Mouse (Mus musculus) hindbrain, postnatal 0 days (tissue): Measurements from ENCODE around the gene Ccdc28a. TPM values are rescaled to one million over a fixed set of nuclear protein-coding genes. Genes with fewer than 3 reads are reported as not detected.

ENCODE experiments used
- ATAC-seq: fragments of 200-750 bp; cut with Nextera tagmentation; 2 replicates; pipeline ENCODE4 v1.8.0; 2017; ENCODE audit warnings: mild to moderate bottlenecking, moderate TSS enrichment, moderate library complexity
- DNase-seq: peaks from one replicate; pipeline ENCODE4 v3.0.0-alpha.2; 2015; ENCODE audit warnings: low spot score
- H3K27ac ChIP-seq: fragments of 300-500 bp; sonication (generic); 2 replicates; pipeline ENCODE4 v1.5.1; 2014; ENCODE audit warnings: mild to moderate bottlenecking
- H3K27me3 ChIP-seq: fragments of 300-500 bp; sonication (generic); 2 replicates; pipeline ENCODE4 v1.6.1; 2014; ENCODE audit warnings: low read length, mixed read lengths; ENCODE audit not compliant: insufficient read depth
- H3K36me3 ChIP-seq: fragments of 300-500 bp; sonication (generic); 2 replicates; pipeline ENCODE4 v1.6.1; 2014; ENCODE audit warnings: low read length, mixed read lengths; ENCODE audit not compliant: insufficient read depth
- H3K4me1 ChIP-seq: fragments of 300-500 bp; sonication (generic); 2 replicates; pipeline ENCODE4 v1.6.1; 2014; ENCODE audit warnings: antibody characterized with exemption, low read length, mixed read lengths; ENCODE audit not compliant: insufficient read depth
- H3K4me2 ChIP-seq: fragments of 300-500 bp; sonication (generic); 2 replicates; pipeline ENCODE4 v1.6.1; 2014; ENCODE audit warnings: low read depth, mild to moderate bottlenecking, low read length, moderate library complexity, mixed read lengths
- H3K4me3 ChIP-seq: fragments of 300-500 bp; sonication (generic); 2 replicates; pipeline ENCODE4 v1.5.1; 2014; ENCODE audit warnings: low read length
- H3K9ac ChIP-seq: fragments of 300-500 bp; sonication (generic); replicated peaks from 2 replicates; pipeline ENCODE4 v1.6.1; 2014; ENCODE audit warnings: mild to moderate bottlenecking, low read length, moderate library complexity, mixed read lengths
- H3K9me3 ChIP-seq: fragments of 300-500 bp; sonication (generic); 2 replicates; pipeline ENCODE4 v1.6.1; 2016; ENCODE audit warnings: low read length, mixed read lengths
- CTCF ChIP-seq: IDR thresholded peaks from 2 replicates; pipeline ENCODE4 v1.5.1; 2016; ENCODE audit warnings: antibody characterized with exemption, control low read depth, low read depth
- WGBS: fragments of 180-500 bp; shearing (Covaris S2); extraction: QIAGEN DNeasy Blood & Tissue Kit; methylation state at CpG from one replicate; pipeline ENCODE4 v1.1.7; 2014; 5-methylcytosine and 5-hydroxymethylcytosine counted together
- polyA plus RNA-seq: library from polyadenylated mRNA; unstranded; fragments of >200 nt; fragmentation: Nextera tagmentation; extraction: Ambion mirVana; gene quantifications from 2 replicates; pipeline ENCODE4 v1.2.1, GENCODE M21; 2015
- total RNA-seq: library from RNA; depleted of rRNA; stranded (reverse); fragments of >200 nt; gene quantifications from 2 replicates; pipeline ENCODE4 v1.2.3, GENCODE M21; 2014; rRNA removed

The Ccdc28a gene
- total and polyA plus RNA-seq, 2 experiments from 2014 or later = 8.8 to 9.3 TPM

DNA sequence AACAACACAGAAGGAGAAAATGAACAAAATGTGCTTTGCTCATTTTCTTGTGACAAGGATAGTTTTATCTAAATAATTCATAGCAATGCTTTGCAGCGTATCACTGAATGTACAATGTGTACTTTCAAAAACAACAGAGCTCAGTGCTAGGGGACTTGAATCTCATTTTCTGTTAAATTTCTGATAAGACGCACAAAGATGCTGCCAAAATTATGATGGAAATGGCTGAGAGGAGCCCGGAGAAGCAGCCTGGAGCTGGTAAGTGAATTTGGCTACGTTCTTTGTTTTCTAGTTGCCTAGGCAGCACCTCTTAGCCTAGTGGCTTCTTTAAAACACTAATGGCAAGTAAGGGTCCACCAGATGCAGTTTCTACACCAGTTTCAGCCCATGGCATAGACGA, 52.6 kb downstream of the Ccdc28a start:
- no peak for TF ChIP-seq CTCF
- ATAC-seq = no peak
- Histone ChIP-seq H3K27me3 (no peaks in the 10 kb centered on the region), H3K27ac (no peak overlapping the region), H3K4me1 (no peaks in the 10 kb centered on the region), H3K36me3 (no peaks in the 10 kb centered on the region), H3K4me2 (no peak overlapping the region), H3K4me3 (no peak overlapping the region), H3K9me3 (no peaks in the 10 kb centered on the region), H3K9ac (no peak overlapping the region)
- 61% methylated on average over 5 of the region's 5 CpGs for WGBS
- DNase-seq = no peak

DNA sequence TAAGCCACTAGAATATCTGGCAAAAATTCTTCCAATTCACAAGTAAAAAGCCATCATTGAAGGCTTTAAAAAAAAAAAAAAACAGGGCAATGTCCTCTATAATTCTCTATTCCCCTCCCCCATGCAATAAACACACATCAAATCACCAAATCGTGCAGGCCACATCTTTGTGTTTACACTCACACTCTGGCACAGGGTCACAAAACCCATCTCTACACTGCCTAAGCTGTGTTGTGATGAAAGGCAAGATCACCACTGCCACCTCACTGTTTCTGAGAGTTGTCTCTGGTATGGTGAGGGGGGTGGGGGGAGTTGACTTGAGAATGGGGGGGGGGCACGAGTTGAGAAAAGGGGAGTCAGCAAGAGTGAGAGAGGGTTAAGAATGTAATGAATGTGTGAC, 57.5 kb downstream of the Ccdc28a start:
- TF ChIP-seq CTCF = no peak
- 68% methylated on average over 2 of the region's 2 CpGs for whole genome bisulfite sequencing

DNA sequence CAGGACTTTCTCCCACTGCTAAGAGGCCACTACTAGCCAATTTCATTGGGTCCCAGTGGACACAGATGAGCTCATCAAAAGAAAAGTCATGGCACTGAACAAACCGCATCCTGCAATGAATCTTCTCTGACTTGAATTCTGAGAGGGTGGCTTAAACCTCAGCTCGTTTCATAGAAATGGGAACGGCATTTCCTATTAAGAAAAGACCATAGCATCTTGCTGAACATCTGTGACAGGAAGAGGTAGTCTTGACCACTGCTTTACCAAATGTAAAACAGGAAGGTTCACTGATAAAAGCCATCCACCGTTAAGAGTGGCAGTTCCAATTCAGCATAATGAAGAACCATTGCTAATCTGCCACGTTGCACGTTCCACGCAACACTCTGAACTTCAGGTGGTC, 58.1 kb downstream of the Ccdc28a start:
- Histone ChIP-seq H3K4me2 (no peak overlapping the region), H3K9me3 (no peaks in the 10 kb centered on the region), H3K4me3 (no peak overlapping the region), H3K36me3 (no peaks in the 10 kb centered on the region), H3K9ac (no peak overlapping the region), H3K27ac (no peak overlapping the region), H3K4me1 (no peaks in the 10 kb centered on the region), H3K27me3 (no peaks in the 10 kb centered on the region)
- TF ChIP-seq CTCF = no peak
- no peak for DNase-seq
- 92% methylated on average over 7 of the region's 7 CpGs for WGBS
- no peak for ATAC-seq

More for the DNA sequence above, 57.5 kb downstream of the Ccdc28a start:
- Histone ChIP-seq H3K4me1 (no peaks in the 10 kb centered on the region), H3K9me3 (no peaks in the 10 kb centered on the region), H3K36me3 (no peaks in the 10 kb centered on the region), H3K27ac (no peak overlapping the region), H3K4me2 (no peak overlapping the region), H3K4me3 (no peak overlapping the region), H3K27me3 (no peaks in the 10 kb centered on the region), H3K9ac (no peak overlapping the region)
- no peak for DNase-seq
- no peak for ATAC-seq

DNA sequence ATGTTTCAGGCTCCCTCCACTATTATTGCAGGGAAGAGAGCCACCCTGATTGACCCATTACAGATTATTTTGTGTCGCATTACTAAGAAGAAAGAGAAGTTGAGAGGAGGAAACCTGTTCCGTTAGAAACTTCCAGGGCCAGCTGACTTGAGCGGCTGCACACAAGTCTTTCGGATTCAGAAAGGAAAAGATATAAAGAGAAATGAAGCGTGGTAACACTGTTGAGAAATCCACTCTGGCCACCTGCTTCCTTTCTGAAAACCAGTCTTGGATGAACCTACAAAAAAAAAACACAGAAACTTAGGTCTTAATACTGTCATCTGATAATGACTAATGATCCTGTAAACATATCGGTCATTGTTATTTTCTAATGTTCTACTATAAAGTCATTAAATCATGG, 59.7 kb downstream of the Ccdc28a start:
- H3K27me3 ChIP-seq = no peaks in the 10 kb centered on the region
- no peak overlapping the region for H3K9ac ChIP-seq
- no peaks in the 10 kb centered on the region for H3K9me3 ChIP-seq
- ATAC-seq (no peak), DNase-seq (no peak)
- H3K27ac ChIP-seq = no peak overlapping the region
- H3K4me1 ChIP-seq = no peaks in the 10 kb centered on the region
- TF ChIP-seq CTCF = no peak
- H3K36me3 ChIP-seq = no peaks in the 10 kb centered on the region
- WGBS = 91% methylated on average over 6 of the region's 6 CpGs
- H3K4me2 ChIP-seq = no peak overlapping the region
- no peak overlapping the region for H3K4me3 ChIP-seq

Other genes with a start within 250 kb of the Ccdc28a start
- gene Abracl, start 211.7 kb downstream of the Ccdc28a start, total RNA-seq = 10.4 and 27.9 TPM in 2 replicates
- gene Abracl, start 211.7 kb downstream of the Ccdc28a start, polyA plus RNA-seq = 55.9 and 60.6 TPM in 2 replicates
- gene Reps1, start 179.1 kb downstream of the Ccdc28a start, total RNA-seq = 64.9 and 69.5 TPM in 2 replicates
- 20.6 and 21.1 TPM in 2 replicates for gene Reps1, start 179.1 kb downstream of the Ccdc28a start, polyA plus RNA-seq
- gene Ect2l, start 24.1 kb downstream of the Ccdc28a start, total RNA-seq = not detected in 2 replicates
- gene Ect2l, start 24.1 kb downstream of the Ccdc28a start, polyA plus RNA-seq = 0.43 and 0.48 TPM in 2 replicates
- gene Nhsl1, start 84.0 kb upstream of the Ccdc28a start, total RNA-seq = 29.6 and 38.9 TPM in 2 replicates
- gene Nhsl1, start 84.0 kb upstream of the Ccdc28a start, polyA plus RNA-seq = 11.9 and 12.0 TPM in 2 replicates